Mouse (Mus musculus) intestine, postnatal 0 days (tissue): ENCODE data around the gene Cdnf. TPM values are rescaled to one million over a fixed set of nuclear protein-coding genes. Genes with fewer than 3 reads are reported as not detected.

Experiments
- ATAC-seq: fragments of 200-750 bp; cut with Nextera tagmentation; 2 replicates; pipeline ENCODE4 v1.8.0; 2017; ENCODE audit warnings: mild to moderate bottlenecking, moderate TSS enrichment, moderate library complexity
- H3K27ac ChIP-seq: fragments of 300-500 bp; sonication (generic); 2 replicates; pipeline ENCODE4 v1.5.1; 2014; ENCODE audit warnings: mild to moderate bottlenecking, low read depth, low read length, moderate library complexity
- H3K27me3 ChIP-seq: fragments of 300-500 bp; sonication (generic); replicated peaks from 2 replicates; pipeline ENCODE4 v1.6.1; 2014; ENCODE audit warnings: low read length, mixed read lengths; ENCODE audit not compliant: control insufficient read depth, insufficient read depth
- H3K36me3 ChIP-seq: fragments of 300-500 bp; sonication (generic); 2 replicates; pipeline ENCODE4 v1.6.1; 2014; ENCODE audit warnings: mild to moderate bottlenecking, moderate library complexity; ENCODE audit not compliant: control insufficient read depth, insufficient read depth
- H3K4me1 ChIP-seq: fragments of 300-500 bp; sonication (generic); replicated peaks from 2 replicates; pipeline ENCODE4 v1.6.1; 2014; ENCODE audit warnings: antibody characterized with exemption, low read length, mixed read lengths; ENCODE audit not compliant: control insufficient read depth, insufficient read depth
- H3K4me2 ChIP-seq: fragments of 300-500 bp; sonication (generic); replicated peaks from 2 replicates; pipeline ENCODE4 v1.6.1; 2014; ENCODE audit warnings: low read depth, mild to moderate bottlenecking, moderate library complexity
- H3K4me3 ChIP-seq: fragments of 300-500 bp; sonication (generic); 2 replicates; pipeline ENCODE4 v1.5.1; 2014; ENCODE audit warnings: low read depth, low read length
- H3K9ac ChIP-seq: fragments of 300-500 bp; sonication (generic); 2 replicates; pipeline ENCODE4 v1.6.1; 2014; ENCODE audit warnings: mild to moderate bottlenecking, low read depth, low read length
- H3K9me3 ChIP-seq: fragments of 300-500 bp; sonication (generic); 2 replicates; pipeline ENCODE4 v1.6.1; 2016; ENCODE audit warnings: mixed run types; ENCODE audit not compliant: control insufficient read depth
- CTCF ChIP-seq: sonication (generic); IDR thresholded peaks from 2 replicates; pipeline ENCODE4 v1.5.1; 2016; ENCODE audit warnings: low read depth, mild to moderate bottlenecking, control low read depth, antibody characterized with exemption, moderate library complexity
- WGBS: fragments of 180-500 bp; shearing (Covaris S2); extraction: QIAGEN DNeasy Blood & Tissue Kit; methylation state at CpG from one replicate; pipeline ENCODE4 v1.1.7; 2014; 5-methylcytosine and 5-hydroxymethylcytosine counted together
- polyA plus RNA-seq: library from polyadenylated mRNA; unstranded; fragments of >200 nt; fragmentation: Nextera tagmentation; extraction: Ambion mirVana; gene quantifications from 2 replicates; pipeline ENCODE4 v1.2.1, GENCODE M21; 2015

The Cdnf gene
- polyA plus RNA-seq, 1 experiment from 2014 or later = 0.16 TPM

GRCm38 (mm10) chr2:3489816-3490215 lies 23.0 kb upstream of the Cdnf start:
- Histone ChIP-seq H3K9me3 (no peaks in the 10 kb centered on the region), H3K4me3 (no peak overlapping the region), H3K4me2 (no peak overlapping the region), H3K4me1 (no peaks in the 10 kb centered on the region), H3K27me3 (no peaks in the 10 kb centered on the region), H3K9ac (no peak overlapping the region), H3K36me3 (peaks cover 36% of the 10 kb centered on the region), H3K27ac (no peak overlapping the region)
- TF ChIP-seq CTCF = no peak
- no peak for ATAC-seq
- WGBS = 86% methylated on average over 3 of the region's 3 CpGs

- 85% methylated on average over 3 of the region's 3 CpGs for WGBS
- Histone ChIP-seq H3K4me3 (no peak overlapping the region), H3K9ac (no peak overlapping the region), H3K27me3 (no peaks in the 10 kb centered on the region), H3K4me1 (no peaks in the 10 kb centered on the region), H3K4me2 (no peak overlapping the region), H3K27ac (no peak overlapping the region), H3K9me3 (no peaks in the 10 kb centered on the region), H3K36me3 (peaks cover 59% of the 10 kb centered on the region)
- no peak for TF ChIP-seq CTCF
- no peak for ATAC-seq
Observed at GRCm38 (mm10) chr2:3493833-3494409, 18.9 kb upstream of the Cdnf start.

- no peaks in the 10 kb centered on the region for H3K27me3 ChIP-seq
- no peak overlapping the region for H3K4me2 ChIP-seq
- H3K27ac ChIP-seq = no peak overlapping the region
- no peaks in the 10 kb centered on the region for H3K9me3 ChIP-seq
- no peak for ATAC-seq
- WGBS = 90% methylated on average over 6 of the region's 6 CpGs
- TF ChIP-seq CTCF = no peak
- H3K36me3 ChIP-seq = peaks cover 54% of the 10 kb centered on the region
- no peaks in the 10 kb centered on the region for H3K4me1 ChIP-seq
- no peak overlapping the region for H3K9ac ChIP-seq
- no peak overlapping the region for H3K4me3 ChIP-seq
Observed at GRCm38 (mm10) chr2:3499543-3499942, 13.3 kb upstream of the Cdnf start.

GRCm38 (mm10) chr2:3500886-3501285 lies 11.9 kb upstream of the Cdnf start:
- peaks cover 51% of the 10 kb centered on the region for H3K36me3 ChIP-seq

GRCm38 (mm10) chr2:3512076-3512475 lies 754 bp upstream of the Cdnf start:
- Histone ChIP-seq H3K4me3 (peak overlapping the region; percentile 85), H3K9ac (peak overlapping the region; percentile 91), H3K27ac (peak overlapping the region; percentile 83), H3K4me2 (peak overlapping the region; percentile 94), H3K9me3 (no peaks in the 10 kb centered on the region), H3K36me3 (peaks cover 20% of the 10 kb centered on the region), H3K4me1 (no peaks in the 10 kb centered on the region; the same call in 1 of the 2 replicates), H3K27me3 (no peaks in the 10 kb centered on the region)
- whole genome bisulfite sequencing = 0% methylated on average over 15 of the region's 15 CpGs
- no peak for TF ChIP-seq CTCF
- no peak for ATAC-seq

More at GRCm38 (mm10) chr2:3500886-3501285, 11.9 kb upstream of the Cdnf start:
- no peak overlapping the region for H3K27ac ChIP-seq
- no peak for TF ChIP-seq CTCF
- H3K4me3 ChIP-seq = no peak overlapping the region
- H3K4me2 ChIP-seq = no peak overlapping the region
- H3K27me3 ChIP-seq = no peaks in the 10 kb centered on the region
- 92% methylated on average over 5 of the region's 5 CpGs for WGBS
- H3K9me3 ChIP-seq = no peaks in the 10 kb centered on the region
- ATAC-seq = no peak
- no peaks in the 10 kb centered on the region for H3K4me1 ChIP-seq
- no peak overlapping the region for H3K9ac ChIP-seq

- no peak for ATAC-seq
- Histone ChIP-seq H3K27ac (no peak overlapping the region), H3K27me3 (no peaks in the 10 kb centered on the region), H3K36me3 (no peaks in the 10 kb centered on the region), H3K9ac (no peak overlapping the region), H3K4me2 (no peak overlapping the region), H3K4me3 (no peak overlapping the region), H3K9me3 (no peaks in the 10 kb centered on the region), H3K4me1 (no peaks in the 10 kb centered on the region)
- 73% methylated on average over 4 of the region's 4 CpGs for WGBS
- no peak for TF ChIP-seq CTCF
Observed at GRCm38 (mm10) chr2:3522558-3522957, 9.7 kb downstream of the Cdnf start.

- ATAC-seq = no peak
- Histone ChIP-seq H3K4me2 (no peak overlapping the region), H3K27ac (no peak overlapping the region), H3K4me1 (no peaks in the 10 kb centered on the region), H3K36me3 (no peaks in the 10 kb centered on the region), H3K9ac (no peak overlapping the region), H3K27me3 (no peaks in the 10 kb centered on the region), H3K4me3 (no peak overlapping the region), H3K9me3 (no peaks in the 10 kb centered on the region)
- WGBS = 65% methylated on average over 6 of the region's 6 CpGs
- TF ChIP-seq CTCF = no peak
Observed at GRCm38 (mm10) chr2:3526288-3526687, 13.5 kb downstream of the Cdnf start.
